Mouse (Mus musculus) kidney, postnatal 10 days (tissue): ENCODE measurements around the gene Stradb.
A peak's percentile ranks its signal among the peaks of the same experiment; 100 is the strongest.

Experiments used
- DNase-seq: peaks from one replicate; pipeline ENCODE4 v3.0.0; 2021; ENCODE audit warnings: mixed read lengths

Stradb gene

DNA sequence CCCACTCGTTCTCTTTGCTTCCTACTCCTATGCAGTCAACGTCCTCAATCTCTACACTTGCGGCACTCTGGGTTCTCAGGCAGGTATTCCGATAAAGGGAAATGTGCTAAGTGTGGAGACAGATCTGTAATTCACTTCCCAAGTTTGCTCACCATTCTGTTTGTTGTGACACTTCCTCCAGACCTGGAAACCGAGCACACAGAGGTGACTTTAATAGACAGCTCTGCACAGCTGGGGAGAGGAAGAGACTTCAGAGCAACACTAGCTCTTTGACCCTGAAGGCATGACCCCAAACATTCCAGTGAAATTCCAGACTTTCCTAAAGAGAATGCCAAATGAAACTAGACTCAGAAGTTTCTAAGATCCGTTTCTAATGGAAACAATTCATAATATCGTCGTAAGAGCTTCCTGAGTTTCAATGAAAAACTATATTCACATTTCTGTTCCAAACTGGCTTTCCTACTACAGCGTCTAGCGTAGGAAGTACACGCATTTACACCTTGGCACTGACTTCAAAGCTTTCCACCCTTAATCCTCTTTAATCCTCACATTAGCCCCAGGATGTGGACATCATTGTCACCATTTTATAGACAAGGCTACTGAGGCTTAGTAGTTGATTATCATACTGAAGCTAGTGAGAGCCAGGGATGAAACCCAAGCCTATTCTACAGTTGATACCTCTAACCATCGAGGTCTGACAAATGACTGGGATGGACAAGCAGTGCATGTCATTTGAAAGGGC lies 12.0 kb upstream of the Stradb start:
- peak; percentile 63 for DNase-seq

DNA sequence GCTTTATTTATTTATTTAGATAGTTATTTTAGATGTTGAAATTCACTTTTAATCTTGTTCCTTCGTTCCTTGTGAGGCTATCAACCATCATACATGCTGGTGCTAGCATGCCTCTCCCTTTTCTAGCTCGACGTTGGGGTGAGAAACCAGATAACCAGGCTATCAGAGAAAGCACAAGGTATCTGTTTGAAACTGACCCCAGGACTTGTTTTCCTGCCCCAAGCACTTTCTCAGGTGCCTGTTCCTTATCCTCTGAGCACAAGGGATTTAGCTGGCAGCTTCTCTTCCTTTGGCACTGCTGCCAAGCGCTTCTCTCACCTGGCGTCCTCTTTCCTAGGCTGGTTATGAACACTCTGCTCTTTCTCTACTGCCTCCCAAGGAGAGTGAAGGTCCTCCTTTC lies 10.9 kb upstream of the Stradb start:
- no peak for DNase-seq

DNA sequence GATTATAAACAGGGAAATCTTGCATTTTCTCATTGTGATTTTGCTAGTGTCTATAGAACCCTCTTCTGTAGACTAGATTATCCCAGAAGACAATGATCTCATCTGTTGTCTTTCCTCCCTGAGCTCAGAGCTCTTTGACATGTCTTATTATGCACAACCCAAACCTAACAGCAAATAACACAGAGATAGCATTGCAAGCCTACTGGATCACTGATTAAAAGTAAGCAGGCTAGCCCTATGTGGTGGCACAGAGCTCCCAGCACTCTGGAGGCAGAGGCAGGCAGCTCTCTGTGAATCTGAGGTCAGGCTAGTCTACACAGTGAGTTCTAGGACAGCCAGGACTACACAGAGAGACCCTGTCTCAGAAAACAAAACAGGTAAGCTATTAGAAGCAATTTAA lies 10.5 kb upstream of the Stradb start:
- no peak for DNase-seq

DNA sequence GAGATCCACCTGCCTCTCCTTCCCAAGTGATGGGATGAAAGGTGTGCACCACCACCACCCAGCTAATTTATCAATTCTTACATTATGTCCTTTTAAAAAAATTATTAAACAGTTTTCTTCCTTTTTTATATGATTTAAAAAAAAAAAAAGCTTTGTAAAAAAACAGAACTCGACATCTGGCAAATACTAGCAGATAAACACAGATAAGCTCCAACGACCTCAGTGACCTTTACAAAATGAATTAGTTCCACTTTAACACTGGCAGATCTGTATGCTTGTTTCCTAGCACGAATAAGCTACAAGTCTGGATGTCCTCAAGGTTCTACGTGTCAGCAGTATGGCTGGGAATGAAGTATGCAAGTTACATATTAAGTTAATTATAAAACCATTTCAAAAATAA lies 5.8 kb upstream of the Stradb start:
- no peak for DNase-seq

DNA sequence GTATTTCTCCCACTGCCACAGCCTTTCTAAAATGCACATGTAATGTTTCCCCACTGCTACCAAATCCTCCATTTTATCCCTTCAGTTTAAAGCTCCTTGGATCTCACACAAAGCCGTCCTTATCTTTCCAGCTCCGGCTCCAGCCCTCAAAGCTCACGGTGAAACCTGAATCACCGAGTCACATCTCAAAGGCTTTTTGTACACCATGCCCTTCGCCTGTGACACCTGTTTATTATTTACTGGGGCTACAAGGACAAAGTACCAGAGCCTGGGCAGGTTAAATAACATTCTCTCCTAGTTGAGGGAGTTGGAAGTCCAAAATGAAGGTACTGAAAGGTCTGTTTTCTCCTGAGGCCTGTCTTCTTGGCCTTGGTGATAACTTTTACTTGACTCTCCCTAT lies 3.3 kb upstream of the Stradb start:
- no peak for DNase-seq

DNA sequence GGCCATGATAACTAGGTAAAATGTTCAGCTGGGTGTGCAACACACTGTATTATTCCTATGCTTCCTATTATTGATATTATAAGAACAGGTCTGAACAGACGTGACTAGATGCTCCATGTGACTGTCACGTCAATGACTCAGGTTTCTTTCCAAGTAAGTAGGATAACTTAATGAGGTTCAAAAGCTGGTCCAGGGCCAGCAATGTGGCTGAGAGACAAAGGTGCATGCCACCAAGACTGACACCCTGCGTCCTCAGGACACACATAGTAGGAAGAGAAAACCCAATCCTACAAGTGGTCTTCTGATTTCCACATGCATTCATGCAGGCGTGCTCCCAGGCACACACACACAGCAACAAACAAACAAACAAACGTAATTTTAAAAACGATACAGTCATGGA lies 2.2 kb upstream of the Stradb start:
- DNase-seq = no peak

DNA sequence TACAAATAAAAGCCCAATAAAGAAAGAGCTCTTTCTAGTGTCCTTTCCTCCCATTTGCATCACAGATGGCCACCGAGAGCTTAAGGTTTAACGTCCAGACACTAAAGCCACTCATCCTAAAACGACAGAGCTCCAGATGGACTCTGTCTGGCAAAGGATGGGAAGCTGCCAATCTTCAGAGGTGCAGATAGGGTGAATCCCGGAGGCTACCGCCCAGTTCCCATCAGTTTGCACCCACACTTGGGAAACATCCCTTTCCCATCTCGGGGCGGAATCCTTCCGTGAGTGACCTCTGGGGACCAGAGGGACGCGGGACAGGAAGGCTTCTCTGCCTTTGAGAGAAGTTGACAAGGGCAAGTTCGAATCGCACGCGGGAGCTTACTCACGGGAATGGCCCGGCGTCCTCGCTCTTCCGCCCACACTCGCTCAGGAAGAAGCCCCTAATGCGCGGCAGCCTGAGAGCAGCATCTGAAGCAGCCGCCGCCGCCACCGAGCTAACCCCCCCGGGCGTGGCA lies 414 bp upstream of the Stradb start:
- no peak for DNase-seq

DNA sequence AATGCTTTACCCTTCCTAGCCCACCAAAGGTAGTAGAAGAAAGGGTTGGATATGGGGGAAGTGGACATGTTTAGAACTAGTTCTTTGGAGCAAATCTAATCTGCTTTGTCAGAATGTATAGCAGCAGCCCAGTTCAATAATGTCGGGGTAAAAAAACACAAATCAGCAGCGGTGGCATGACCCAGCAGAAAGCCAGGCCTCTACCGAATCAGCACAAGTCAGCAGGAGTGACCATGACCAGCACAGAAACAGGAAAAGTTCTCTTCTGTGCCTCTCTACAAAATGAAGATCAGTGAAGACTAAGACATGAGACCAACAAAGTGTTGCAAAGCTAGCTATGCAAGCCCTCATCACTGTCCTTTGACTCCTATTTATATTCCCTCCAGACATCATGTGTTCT lies 9.0 kb downstream of the Stradb start:
- no peak for DNase-seq

DNA sequence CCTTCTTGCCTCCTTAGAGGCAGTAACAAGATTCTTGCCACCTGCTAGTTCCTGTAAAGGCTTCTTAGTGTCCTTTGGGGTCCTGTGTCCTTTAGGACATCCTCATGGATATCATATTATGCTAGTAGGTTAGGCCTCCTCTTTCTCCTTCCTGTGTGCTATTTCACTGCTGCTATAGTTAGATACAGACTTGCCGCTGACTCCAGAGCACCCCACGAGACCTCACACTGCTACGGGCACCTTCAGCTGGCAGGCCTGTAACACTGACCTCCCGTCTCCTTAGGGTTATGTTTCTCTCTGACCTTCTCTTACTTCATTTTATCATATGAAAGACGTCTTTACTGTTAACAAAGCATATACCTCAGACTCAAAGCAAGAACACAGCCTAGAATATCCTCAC lies 11.3 kb downstream of the Stradb start:
- DNase-seq = no peak

DNA sequence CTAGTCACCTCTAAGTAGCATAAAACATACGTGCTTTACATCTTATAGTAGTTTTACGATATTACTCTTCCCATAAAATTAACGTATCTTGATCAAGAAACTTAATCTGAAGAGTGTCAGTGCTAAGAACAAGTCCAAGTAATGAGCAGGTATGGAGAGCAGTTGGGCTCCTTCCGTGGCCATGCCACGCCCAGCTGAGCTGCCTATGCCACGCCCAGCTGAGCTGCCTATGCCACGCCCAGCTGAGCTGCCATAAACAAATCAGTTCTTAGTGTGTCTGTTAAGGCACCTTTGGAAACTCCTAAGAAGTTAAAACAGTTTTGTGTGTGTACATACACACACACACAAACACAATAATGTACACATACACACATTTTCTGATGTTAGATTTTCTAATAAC lies 19.8 kb downstream of the Stradb start:
- no peak for DNase-seq

DNA sequence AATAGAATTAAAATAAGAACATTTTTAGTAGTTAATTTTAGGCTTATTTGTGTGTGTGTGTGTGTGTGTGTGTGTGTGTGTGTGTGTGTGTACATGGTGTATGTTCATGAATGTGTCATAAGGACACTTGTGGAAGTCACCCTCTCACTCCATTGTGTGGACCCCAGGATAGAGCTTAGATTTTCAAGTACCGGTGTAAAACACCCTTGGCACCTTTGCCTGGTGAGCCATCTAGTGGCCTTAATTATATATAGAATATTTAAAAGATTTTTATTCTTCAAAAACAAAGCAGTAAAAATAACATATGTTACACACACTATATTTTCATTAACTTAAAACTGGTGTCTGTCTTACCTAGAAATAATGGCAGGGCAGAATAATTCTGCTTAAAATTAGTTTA lies 20.4 kb downstream of the Stradb start:
- no peak for DNase-seq

DNA sequence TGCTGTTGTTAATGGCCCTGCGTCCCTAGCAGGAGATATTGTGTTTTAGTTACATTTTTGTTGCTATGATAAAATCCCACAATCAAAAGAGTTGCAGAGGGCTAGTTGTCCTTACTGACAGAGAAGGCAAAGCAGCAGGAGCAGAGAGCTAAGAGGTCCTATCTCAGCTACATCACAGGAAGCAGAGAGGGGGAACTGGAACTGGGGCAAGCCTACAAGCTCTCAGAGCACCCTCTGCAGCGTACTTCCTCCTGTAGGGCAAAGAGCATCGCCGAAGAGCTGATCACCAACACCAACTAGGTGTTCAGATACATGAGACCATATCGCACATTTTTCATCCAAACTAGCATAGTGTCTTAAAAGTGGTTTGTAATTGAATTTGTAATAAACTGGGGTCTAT lies 22.0 kb downstream of the Stradb start:
- no peak for DNase-seq

DNA sequence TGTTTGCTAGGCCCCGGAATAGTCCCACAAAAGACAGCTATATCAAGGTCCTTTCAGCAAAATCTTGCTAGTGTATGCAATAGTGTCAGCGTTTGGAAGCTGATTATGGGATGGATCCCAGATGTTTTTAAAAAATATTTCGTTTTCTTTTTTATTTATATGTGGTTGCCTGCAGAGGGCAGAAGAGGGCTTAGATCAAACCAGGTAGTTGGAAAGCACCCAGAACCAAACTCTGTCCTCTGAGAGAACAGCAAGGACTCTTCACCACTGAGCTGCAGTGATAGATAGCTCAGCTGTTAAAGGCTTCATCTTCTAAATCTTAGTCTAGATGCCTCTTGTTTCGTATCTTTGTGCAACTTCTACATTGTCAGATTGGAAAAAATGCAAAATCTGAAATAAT lies 35.9 kb downstream of the Stradb start:
- DNase-seq = peak; percentile 47

DNA sequence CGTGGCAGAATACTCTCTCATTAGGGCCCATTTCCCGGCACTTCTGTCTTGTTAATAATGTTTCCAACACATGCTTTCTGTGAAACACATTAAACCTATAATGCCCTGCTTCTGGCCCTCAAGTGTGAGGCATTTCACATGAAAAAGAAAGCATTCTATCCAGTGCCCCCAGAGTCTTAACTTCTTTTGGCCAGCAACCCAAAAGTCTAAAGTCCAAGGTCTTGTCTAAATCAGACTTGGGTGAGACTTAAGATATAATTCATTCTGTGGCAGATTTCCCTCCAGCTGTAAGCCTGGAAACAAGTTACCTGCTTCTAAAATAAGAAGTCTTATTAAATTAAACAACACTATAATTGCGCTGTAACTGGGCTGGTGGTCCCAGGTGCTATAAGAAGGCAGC lies 48.2 kb downstream of the Stradb start:
- DNase-seq = no peak

DNA sequence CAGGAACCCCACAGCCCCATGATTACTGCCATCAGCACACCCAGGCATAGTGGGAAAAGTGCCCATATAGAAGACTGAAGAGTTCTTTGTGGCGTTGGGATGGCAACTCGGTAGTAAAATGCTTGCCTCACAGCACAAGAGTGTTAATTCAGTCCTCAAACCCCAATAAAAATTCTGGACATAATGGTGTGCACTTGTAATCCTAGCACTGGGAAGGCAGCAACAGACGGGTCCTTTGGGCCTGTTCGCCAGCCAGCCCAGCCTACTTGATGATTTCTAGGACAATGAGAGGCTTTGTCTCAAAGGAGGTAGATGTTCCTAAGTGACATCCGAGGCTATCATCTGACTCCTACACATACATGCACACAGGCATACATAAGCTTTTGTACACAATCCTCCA lies 64.4 kb downstream of the Stradb start:
- DNase-seq = no peak
